In genomic region chr2:72782355-72782754, GRCm38 (mm10) we compare ENCODE assay signal across 12 mouse cellular contexts.
DNase-seq lines count a peak whose midpoint lies in the region; ATAC-seq and TF ChIP-seq lines count a peak whose summit lies in the region.
"Had no signal": no experiment of that assay in that cellular context is flagged by ENCODE, and none has a peak within 500 bp of the region (broad histone marks: within the 10 kb centered on the region; RNA-seq: fewer than 3 reads in every experiment).

No protein-coding gene starts in this region.

- intact Hi-C loops in left cerebral cortex, postnatal 36 days (cut with DNase I) = no loop called here

- H3K36me3 ChIP-seq in intestine, embryonic 14.5 days (ENCODE audit: control insufficient read depth, insufficient read depth, low read length) = no peaks in the 10 kb centered on the region
- no peaks in the 10 kb centered on the region for H3K36me3 ChIP-seq in intestine, postnatal 0 days (ENCODE audit: control insufficient read depth, insufficient read depth)
- no peaks in the 10 kb centered on the region for H3K36me3 ChIP-seq in neural tube, embryonic 13.5 days
- H3K36me3 ChIP-seq in neural tube, embryonic 15.5 days = no peaks in the 10 kb centered on the region
- H3K36me3 ChIP-seq in lung, embryonic 16.5 days (ENCODE audit: control insufficient read depth, insufficient read depth, low read length) = no peaks in the 10 kb centered on the region
- H3K36me3 ChIP-seq: embryonic facial prominence, embryonic 12.5 days had no signal

- H3K27me3 ChIP-seq in intestine, embryonic 14.5 days (replicated peaks; ENCODE audit: control insufficient read depth, insufficient read depth, low read length) = no peaks in the 10 kb centered on the region
- H3K27me3 ChIP-seq in intestine, postnatal 0 days (replicated peaks; ENCODE audit: control insufficient read depth, insufficient read depth, low read length) = no peaks in the 10 kb centered on the region
- peaks cover 6% of the 10 kb centered on the region; the same call in 1 of the 2 replicates for H3K27me3 ChIP-seq in neural tube, embryonic 13.5 days
- H3K27me3 ChIP-seq in neural tube, embryonic 15.5 days (replicated peaks) = no peaks in the 10 kb centered on the region
- no peaks in the 10 kb centered on the region for H3K27me3 ChIP-seq in lung, embryonic 16.5 days (ENCODE audit: control insufficient read depth, insufficient read depth, low read depth, low read length)
- H3K27me3 ChIP-seq: embryonic facial prominence, embryonic 12.5 days; Patski had no signal

- peak; percentile 38 for DNase-seq in intestine, embryonic 14.5 days (ENCODE audit: low spot score)
- no peak for DNase-seq in left cerebral cortex, postnatal 36 days (ENCODE audit: low spot score in 2 of 2)
- no peak for DNase-seq in layer of hippocampus, adult 18-20 months (ENCODE audit: low spot score in 2 of 2)
- DNase-seq: adrenal gland, adult 2 months; spleen, adult 18-20 months had no signal

- TF ChIP-seq CTCF in intestine, postnatal 0 days (IDR thresholded peaks at IDR 0.05; ENCODE audit: low read depth) = no peak

- H3K4me1 ChIP-seq in intestine, embryonic 14.5 days (replicated peaks; ENCODE audit: control insufficient read depth, insufficient read depth, low read length) = no peaks in the 10 kb centered on the region
- H3K4me1 ChIP-seq in intestine, postnatal 0 days (replicated peaks; ENCODE audit: control insufficient read depth, insufficient read depth, low read length) = 0 out of 2 replicates have a peak, but pooled peaks cover 2% of the 10 kb centered on the region
- H3K4me1 ChIP-seq in neural tube, embryonic 13.5 days (replicated peaks) = peaks cover 20% of the 10 kb centered on the region
- H3K4me1 ChIP-seq in neural tube, embryonic 15.5 days = peaks cover 8% of the 10 kb centered on the region
- H3K4me1 ChIP-seq in lung, embryonic 16.5 days (replicated peaks; ENCODE audit: control insufficient read depth, insufficient read depth, low read length) = peaks cover 5% of the 10 kb centered on the region; the same call in 1 of the 2 replicates

- no peak overlapping the region for H3K4me3 ChIP-seq in intestine, embryonic 14.5 days (ENCODE audit: low read depth, low read length)
- no peak overlapping the region for H3K4me3 ChIP-seq in intestine, postnatal 0 days (ENCODE audit: low read depth, low read length)
- H3K4me3 ChIP-seq in neural tube, embryonic 13.5 days = no peak overlapping the region
- H3K4me3 ChIP-seq in neural tube, embryonic 15.5 days (replicated peaks) = no peak overlapping the region
- H3K4me3 ChIP-seq in lung, embryonic 16.5 days (ENCODE audit: low read length) = no peak overlapping the region
- H3K4me3 ChIP-seq: embryonic facial prominence, embryonic 12.5 days had no signal

- WGBS in intestine, embryonic 14.5 days = 66% methylated on average over 7 of the region's 7 CpGs
- WGBS in intestine, postnatal 0 days = 41% methylated on average over 7 of the region's 7 CpGs
- 54% methylated on average over 7 of the region's 7 CpGs for WGBS in neural tube, embryonic 13.5 days
- WGBS in neural tube, embryonic 15.5 days = 42% methylated on average over 7 of the region's 7 CpGs
- 47% methylated on average over 7 of the region's 7 CpGs for WGBS in lung, embryonic 16.5 days

- no peak overlapping the region for H3K4me2 ChIP-seq in intestine, embryonic 14.5 days (ENCODE audit: low read length)
- H3K4me2 ChIP-seq in intestine, postnatal 0 days (replicated peaks; ENCODE audit: low read depth) = no peak overlapping the region
- H3K4me2 ChIP-seq in neural tube, embryonic 13.5 days = no peak overlapping the region
- no peak overlapping the region for H3K4me2 ChIP-seq in neural tube, embryonic 15.5 days
- peak overlapping the region; percentile 14; the same call in 1 of the 2 replicates for H3K4me2 ChIP-seq in lung, embryonic 16.5 days (ENCODE audit: low read depth, low read length)
- H3K4me2 ChIP-seq: embryonic facial prominence, embryonic 12.5 days had no signal

- no peaks in the 10 kb centered on the region for H3K9me3 ChIP-seq in intestine, embryonic 14.5 days (ENCODE audit: control insufficient read depth, low read length)
- H3K9me3 ChIP-seq in intestine, postnatal 0 days (ENCODE audit: control insufficient read depth) = no peaks in the 10 kb centered on the region
- no peaks in the 10 kb centered on the region for H3K9me3 ChIP-seq in neural tube, embryonic 13.5 days
- H3K9me3 ChIP-seq in neural tube, embryonic 15.5 days (replicated peaks) = no peaks in the 10 kb centered on the region
- no peaks in the 10 kb centered on the region for H3K9me3 ChIP-seq in lung, embryonic 16.5 days (ENCODE audit: control insufficient read depth, low read length)
- H3K9me3 ChIP-seq: embryonic facial prominence, embryonic 12.5 days had no signal

- no peak overlapping the region for H3K9ac ChIP-seq in intestine, embryonic 14.5 days (ENCODE audit: low read length)
- H3K9ac ChIP-seq in intestine, postnatal 0 days (ENCODE audit: low read depth, low read length) = no peak overlapping the region
- no peak overlapping the region for H3K9ac ChIP-seq in neural tube, embryonic 13.5 days
- no peak overlapping the region for H3K9ac ChIP-seq in neural tube, embryonic 15.5 days (replicated peaks)
- no peak overlapping the region for H3K9ac ChIP-seq in lung, embryonic 16.5 days (ENCODE audit: low read length)
- H3K9ac ChIP-seq: embryonic facial prominence, embryonic 12.5 days had no signal

- no peak for ATAC-seq in intestine, embryonic 14.5 days (replicated peaks; ENCODE audit: low FRiP score, low TSS enrichment, low read depth)
- ATAC-seq in intestine, postnatal 0 days = no peak
- peak; percentile 33; the same call in 1 of the 2 replicates for ATAC-seq in neural tube, embryonic 13.5 days (ENCODE audit: low read depth)
- ATAC-seq in neural tube, embryonic 15.5 days (ENCODE audit: low FRiP score) = no peak
- ATAC-seq in lung, embryonic 16.5 days (ENCODE audit: low read depth) = peak; percentile 91
- ATAC-seq: Patski had no signal

- no peak overlapping the region for H3K27ac ChIP-seq in intestine, embryonic 14.5 days (ENCODE audit: low read depth)
- H3K27ac ChIP-seq in intestine, postnatal 0 days (ENCODE audit: low read depth, low read length) = no peak overlapping the region
- H3K27ac ChIP-seq in neural tube, embryonic 13.5 days (replicated peaks) = no peak overlapping the region
- H3K27ac ChIP-seq in neural tube, embryonic 15.5 days (replicated peaks) = no peak overlapping the region
- H3K27ac ChIP-seq in lung, embryonic 16.5 days (ENCODE audit: low read length) = peak overlapping the region; percentile 73
- H3K27ac ChIP-seq: embryonic facial prominence, embryonic 12.5 days; kidney, postnatal 0 days had no signal

Comparison
In these comparisons a context has a peak if more than half of its experiments do, and no peak if none do; other contexts are left out.
1. ATAC-seq: peak in neural tube, embryonic 13.5 days (single experiment) and lung, embryonic 16.5 days (single experiment); none in intestine, embryonic 14.5 days (single experiment), intestine, postnatal 0 days (single experiment) and neural tube, embryonic 15.5 days (single experiment).